Mouse (Mus musculus): Measurements from ENCODE around the gene Zrsr1. TPM values are rescaled to one million over a fixed set of nuclear protein-coding genes. Genes with fewer than 3 reads are reported as not detected.

Gene Zrsr1
- polyA plus RNA-seq (2015; fragmentation: Illumina TruSeq; extraction: RNeasy Lipid Tissue Mini Kit (QIAGEN cat#74804); ENCODE audit: insufficient read depth, low read depth, low replicate concordance) = 5.0 TPM

GRCm38 (mm10) chr11:22971835-22972709 is at the start of gene Zrsr1:
Gene Zrsr1 (plus strand): TSS chr11:22972005.

GRCm38 (mm10) chr11:22981984-22982757 is 10.4 kb downstream of the Zrsr1 start, which contains the start of the genes Gm28048 and Commd1:
Gene Gm28048 (minus strand): TSS chr11:22982090.
Gene Commd1 (minus strand): TSS chr11:22982382.

DNA sequence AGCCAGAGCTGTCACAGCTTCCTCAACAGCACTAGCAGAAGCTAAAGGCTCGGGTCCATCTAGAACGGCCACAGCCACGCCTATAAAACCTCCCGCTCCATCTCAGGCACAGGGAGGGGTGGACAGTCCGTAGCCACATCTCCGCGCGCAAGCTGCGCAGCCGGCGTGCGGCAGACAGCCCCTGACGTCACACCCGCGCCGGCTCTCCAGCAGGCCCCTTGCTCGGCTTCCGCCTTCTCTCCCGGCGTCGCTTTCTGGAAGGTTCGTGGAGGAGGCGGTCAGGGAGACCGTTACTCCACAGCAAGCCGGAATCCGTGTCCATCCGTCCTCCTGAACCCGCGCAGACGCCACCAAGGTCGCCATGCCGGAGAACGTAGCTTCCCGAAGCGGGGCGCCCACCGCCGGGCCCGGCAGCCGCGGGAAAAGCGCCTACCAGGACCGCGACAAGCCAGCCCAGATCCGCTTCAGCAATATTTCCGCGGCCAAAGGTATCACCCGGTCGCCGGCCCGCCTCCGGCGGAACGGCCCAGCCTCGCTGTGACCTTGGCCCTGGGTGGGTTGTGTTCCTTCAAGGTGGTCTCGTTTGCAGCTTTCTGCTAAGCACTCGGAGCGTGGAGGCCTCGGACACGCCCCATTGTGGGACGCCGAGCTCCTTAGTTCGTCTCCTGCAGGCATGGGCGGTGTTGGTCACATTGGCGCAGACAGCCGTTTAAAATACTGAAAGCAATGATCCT is 18.8 kb downstream of the Zrsr1 start, which contains the start of gene Cct4:
Gene Cct4, plus strand, starts transcription at position 127 of the 734 bp plus-strand sequence.

GRCm38 (mm10) chr11:23007481-23008180 is 35.8 kb downstream of the Zrsr1 start, which contains the start of gene Fam161a:
Gene Fam161a (plus strand): TSS chr11:23007531.

Other genes starting within 250 kb of the Zrsr1 start
- 0.39 TPM for gene B3gnt2, start 111.0 kb upstream of the Zrsr1 start, polyA plus RNA-seq (2015; fragmentation: Illumina TruSeq; extraction: RNeasy Lipid Tissue Mini Kit (QIAGEN cat#74804); ENCODE audit: insufficient read depth, low read depth, low replicate concordance)
- 6.9 TPM for gene Gm28048, start 10.1 kb downstream of the Zrsr1 start, polyA plus RNA-seq (2015; fragmentation: Illumina TruSeq; extraction: RNeasy Lipid Tissue Mini Kit (QIAGEN cat#74804); ENCODE audit: insufficient read depth, low read depth, low replicate concordance)
- gene Commd1, start 10.4 kb downstream of the Zrsr1 start, polyA plus RNA-seq (2015; fragmentation: Illumina TruSeq; extraction: RNeasy Lipid Tissue Mini Kit (QIAGEN cat#74804); ENCODE audit: insufficient read depth, low read depth, low replicate concordance) = 36.5 TPM
- gene Cct4, start 18.5 kb downstream of the Zrsr1 start, polyA plus RNA-seq (2015; fragmentation: Illumina TruSeq; extraction: RNeasy Lipid Tissue Mini Kit (QIAGEN cat#74804); ENCODE audit: insufficient read depth, low read depth, low replicate concordance) = 36.1 TPM
- gene Fam161a, start 35.5 kb downstream of the Zrsr1 start, polyA plus RNA-seq (2015; fragmentation: Illumina TruSeq; extraction: RNeasy Lipid Tissue Mini Kit (QIAGEN cat#74804); ENCODE audit: insufficient read depth, low read depth, low replicate concordance) = 3.3 TPM